Mouse (Mus musculus): ENCODE measurements around the gene Krt15. TPM values are rescaled to one million over a fixed set of nuclear protein-coding genes. Genes with fewer than 3 reads are reported as not detected.
A peak's percentile ranks its signal among the peaks of the same experiment; 100 is the strongest.

Krt15 gene
- polyA plus RNA-seq (2011; ENCODE audit: insufficient read depth, insufficient read length, low replicate concordance, missing spikeins): not detected in 2 replicates

DNA sequence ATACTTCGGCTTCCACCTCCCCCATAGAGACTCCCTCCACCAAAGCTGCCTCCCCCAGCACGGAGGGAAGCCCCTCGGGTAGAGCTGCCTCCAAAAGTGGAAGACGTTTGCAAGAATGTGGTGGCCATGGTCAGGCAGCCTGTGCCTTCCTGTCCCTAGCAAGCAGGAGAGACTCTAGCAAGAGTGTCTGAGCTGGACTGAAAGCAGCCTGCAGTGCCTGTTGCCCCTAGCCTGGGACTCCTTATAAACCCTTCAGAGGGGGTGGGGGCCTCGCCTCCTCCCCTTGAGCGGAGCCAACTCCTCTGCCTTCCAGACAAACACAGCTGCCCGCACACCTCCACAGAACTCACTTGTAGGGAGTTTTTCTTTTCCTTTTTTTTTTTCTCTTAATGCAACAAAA is at the start of gene Krt15:
Krt15 (minus strand) TSS at position 198 of the 400 bp plus-strand sequence.
- H3K4me1 ChIP-seq (ENCODE audit: control insufficient read depth, insufficient read depth, low read length): no peaks in the 10 kb centered on the region
- 58% methylated on average over 7 of the region's 7 CpGs for WGBS
- H3K4me3 ChIP-seq (replicated peaks; ENCODE audit: control insufficient read depth, low read depth, low read length): no peak within 1 kb of the TSS
- TF ChIP-seq POLR2A (IDR thresholded peaks at IDR 0.05; ENCODE audit: borderline replicate concordance, control insufficient read depth, low read depth, low read length): no peak
- no peak for TF ChIP-seq CTCF (IDR thresholded peaks at IDR 0.05; ENCODE audit: control insufficient read depth, insufficient read depth, low read length)
- H3K27ac ChIP-seq (ENCODE audit: control insufficient read depth, insufficient read depth, low read depth, low read length, poor library complexity): no peak within 1 kb of the TSS

DNA sequence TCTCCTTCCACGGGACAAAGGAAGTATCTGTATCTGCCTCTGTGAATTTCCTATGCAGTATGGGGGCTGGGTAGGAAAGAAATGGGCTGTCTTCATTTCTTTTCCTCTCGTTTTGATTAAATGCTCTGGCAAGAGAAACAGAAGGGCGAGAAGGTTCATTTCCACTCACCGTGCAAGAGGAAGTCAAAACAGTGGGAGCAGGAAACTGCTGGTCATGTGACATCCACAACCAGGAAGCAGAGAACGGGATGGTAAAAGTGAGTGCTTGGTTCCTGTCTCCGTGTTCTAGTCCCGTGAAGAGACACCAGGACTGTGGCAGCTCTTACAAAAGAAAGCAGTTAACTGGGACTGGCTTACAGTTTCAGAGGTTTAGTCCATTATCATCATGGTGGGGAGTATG is 46.0 kb upstream of the Krt15 start:
- Histone ChIP-seq H3K4me1 (ENCODE audit: control insufficient read depth, insufficient read depth, low read length) (no peaks in the 10 kb centered on the region), H3K27ac (ENCODE audit: control insufficient read depth, insufficient read depth, low read depth, low read length, poor library complexity) (no peak overlapping the region), H3K4me3 (replicated peaks; ENCODE audit: control insufficient read depth, low read depth, low read length) (no peak overlapping the region)
- no peak for TF ChIP-seq CTCF (IDR thresholded peaks at IDR 0.05; ENCODE audit: control insufficient read depth, insufficient read depth, low read length)
- no peak for TF ChIP-seq POLR2A (IDR thresholded peaks at IDR 0.05; ENCODE audit: borderline replicate concordance, control insufficient read depth, low read depth, low read length)
- WGBS: 32% methylated on average over 7 of the region's 7 CpGs

DNA sequence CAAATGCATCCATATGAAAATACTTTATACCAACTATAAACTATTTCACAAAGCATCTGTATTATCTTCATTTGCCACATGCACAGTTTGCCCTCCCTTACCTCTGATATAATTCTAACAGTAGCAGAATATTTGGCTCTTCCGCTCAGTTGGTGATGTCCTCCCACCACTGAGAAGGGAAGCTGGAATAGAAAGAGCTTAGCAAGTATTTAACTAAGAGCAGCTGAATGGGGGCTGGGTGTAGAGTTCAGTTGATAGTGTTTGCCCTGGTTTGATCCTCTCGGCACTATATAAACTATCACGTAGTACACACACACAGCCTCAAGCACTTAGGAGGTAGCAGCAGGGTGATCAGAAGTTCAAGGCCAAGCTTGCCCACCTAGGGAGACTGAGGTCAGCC is 43.5 kb upstream of the Krt15 start:
- WGBS: 86% methylated on average over 3 of the region's 3 CpGs
- Histone ChIP-seq H3K27ac (ENCODE audit: control insufficient read depth, insufficient read depth, low read depth, low read length, poor library complexity) (no peak overlapping the region), H3K4me3 (replicated peaks; ENCODE audit: control insufficient read depth, low read depth, low read length) (no peak overlapping the region), H3K4me1 (ENCODE audit: control insufficient read depth, insufficient read depth, low read length) (no peaks in the 10 kb centered on the region)
- TF ChIP-seq POLR2A (IDR thresholded peaks at IDR 0.05; ENCODE audit: borderline replicate concordance, control insufficient read depth, low read depth, low read length) (no peak), CTCF (IDR thresholded peaks at IDR 0.05; ENCODE audit: control insufficient read depth, insufficient read depth, low read length) (no peak)

DNA sequence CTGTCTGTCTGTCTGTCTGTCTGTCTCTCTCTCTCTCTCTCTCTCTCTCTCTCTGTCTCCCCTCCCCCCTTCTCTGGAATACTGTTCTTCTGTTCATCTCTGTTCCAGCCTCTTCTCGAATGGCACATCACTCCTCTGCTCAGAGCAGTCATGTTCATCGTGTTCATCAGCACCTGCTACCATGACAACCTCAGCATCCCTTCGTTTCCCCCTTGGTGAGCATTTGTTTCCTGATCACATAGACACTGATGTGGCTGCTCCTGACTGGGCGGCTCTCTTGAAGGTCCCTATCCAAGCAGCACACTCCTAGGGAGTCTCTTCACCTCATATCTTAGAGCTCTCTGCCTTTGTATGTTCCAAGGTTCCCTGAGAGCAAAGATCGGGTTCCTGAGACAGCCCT is 42.6 kb upstream of the Krt15 start:
- TF ChIP-seq POLR2A (IDR thresholded peaks at IDR 0.05; ENCODE audit: borderline replicate concordance, control insufficient read depth, low read depth, low read length) (no peak), CTCF (IDR thresholded peaks at IDR 0.05; ENCODE audit: control insufficient read depth, insufficient read depth, low read length) (no peak)
- H3K4me1 ChIP-seq (ENCODE audit: control insufficient read depth, insufficient read depth, low read length): no peaks in the 10 kb centered on the region
- H3K4me3 ChIP-seq (replicated peaks; ENCODE audit: control insufficient read depth, low read depth, low read length): no peak overlapping the region
- no peak overlapping the region for H3K27ac ChIP-seq (ENCODE audit: control insufficient read depth, insufficient read depth, low read depth, low read length, poor library complexity)
- 66% methylated on average over 5 of the region's 5 CpGs for WGBS

DNA sequence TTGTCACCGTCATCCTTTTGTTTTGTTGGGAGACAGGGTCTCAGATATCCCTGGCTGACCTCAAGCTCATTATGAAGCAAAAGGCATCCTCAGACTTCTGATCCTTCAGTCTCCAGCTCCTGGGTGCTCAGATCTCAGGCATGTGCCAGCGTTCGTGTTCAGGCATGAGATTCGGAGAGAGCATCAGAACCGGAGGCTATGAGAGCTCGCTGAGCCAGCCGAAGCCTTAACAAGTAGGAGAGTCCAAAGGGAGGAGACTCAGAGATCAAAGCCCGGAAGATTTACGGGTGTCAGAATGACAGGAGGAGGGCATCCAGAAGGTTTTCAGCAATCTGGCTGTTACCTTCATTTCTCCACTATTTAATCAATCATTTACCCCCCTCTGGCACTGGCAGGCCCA is 41.1 kb upstream of the Krt15 start:
- 55% methylated on average over 9 of the region's 9 CpGs for WGBS
- Histone ChIP-seq H3K4me1 (ENCODE audit: control insufficient read depth, insufficient read depth, low read length) (no peaks in the 10 kb centered on the region), H3K27ac (ENCODE audit: control insufficient read depth, insufficient read depth, low read depth, low read length, poor library complexity) (no peak overlapping the region), H3K4me3 (replicated peaks; ENCODE audit: control insufficient read depth, low read depth, low read length) (no peak overlapping the region)
- no peak for TF ChIP-seq CTCF (IDR thresholded peaks at IDR 0.05; ENCODE audit: control insufficient read depth, insufficient read depth, low read length)

DNA sequence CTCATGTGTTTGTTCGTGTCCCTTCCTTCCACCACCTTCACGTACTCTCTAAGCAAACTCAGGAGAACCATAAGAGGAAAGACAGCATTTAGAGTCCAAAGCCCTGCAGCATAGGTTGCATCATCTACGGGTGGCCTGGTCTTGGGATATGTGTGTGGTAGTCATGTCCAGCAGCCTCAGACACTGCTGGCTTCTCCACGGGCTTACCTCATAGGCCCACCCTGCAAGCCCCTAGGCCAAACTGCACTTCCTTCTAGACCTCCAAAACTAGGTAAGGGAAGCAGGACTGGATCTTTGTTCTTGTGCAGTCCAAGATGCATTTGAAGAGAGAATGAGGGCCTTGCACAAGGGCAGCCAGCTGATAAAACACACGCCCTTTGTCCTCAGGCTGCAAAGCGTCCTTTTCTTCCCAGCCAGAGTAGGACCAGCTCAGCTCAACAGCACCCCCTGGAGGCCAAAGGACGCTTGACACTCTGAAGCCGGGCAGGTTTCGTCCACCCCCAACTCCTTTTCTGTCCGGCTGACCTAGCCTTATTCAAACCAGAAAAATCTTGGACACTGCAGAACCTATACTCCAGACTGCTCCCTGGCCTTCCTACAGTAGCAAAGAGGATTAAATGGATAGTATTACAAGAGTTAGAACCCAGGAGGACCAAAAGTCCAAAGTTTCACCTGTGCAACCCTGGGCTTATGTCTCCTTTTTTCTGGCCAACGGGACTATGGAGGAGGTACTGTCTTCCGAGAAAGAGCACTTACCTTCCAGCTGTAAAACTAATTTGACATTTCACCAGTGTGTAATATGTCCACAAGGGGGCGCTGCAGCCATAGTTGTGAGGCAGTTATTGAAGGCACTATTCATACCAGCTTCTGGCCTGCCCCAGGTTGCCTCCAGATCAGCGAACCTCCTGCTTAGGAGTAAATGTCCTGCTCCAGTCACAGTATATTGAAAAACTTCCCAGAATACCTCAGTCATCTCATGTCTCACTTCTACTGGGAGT is 33.3 kb upstream of the Krt15 start:
- Histone ChIP-seq H3K4me1 (ENCODE audit: control insufficient read depth, insufficient read depth, low read length) (no peaks in the 10 kb centered on the region), H3K27ac (ENCODE audit: control insufficient read depth, insufficient read depth, low read depth, low read length, poor library complexity) (no peak overlapping the region), H3K4me3 (replicated peaks; ENCODE audit: control insufficient read depth, low read depth, low read length) (no peak overlapping the region)
- WGBS: 32% methylated on average over 14 of the region's 14 CpGs
- TF ChIP-seq POLR2A (IDR thresholded peaks at IDR 0.05; ENCODE audit: borderline replicate concordance, control insufficient read depth, low read depth, low read length): no peak
- TF ChIP-seq CTCF (IDR thresholded peaks at IDR 0.05; ENCODE audit: control insufficient read depth, insufficient read depth, low read length): peak; percentile 82

DNA sequence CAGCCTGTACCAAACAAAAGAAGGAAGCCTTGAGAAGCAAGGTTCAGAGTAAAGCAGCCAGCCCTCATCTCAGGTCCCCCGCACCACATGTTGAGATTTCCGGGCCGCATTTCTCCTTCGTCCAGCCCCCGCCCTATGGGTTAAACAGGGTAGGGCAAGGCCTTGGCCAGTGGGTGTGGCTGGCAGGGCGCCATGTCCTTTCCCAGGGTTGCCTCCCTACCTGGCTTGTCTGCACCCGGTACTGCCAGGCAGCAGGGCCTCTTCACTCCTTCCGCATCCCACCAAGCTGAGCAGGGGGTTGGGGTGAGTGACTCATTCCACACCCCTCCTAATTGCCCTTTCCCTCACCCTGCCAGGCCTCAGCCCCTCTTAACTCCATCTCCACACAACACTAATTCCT is 32.3 kb upstream of the Krt15 start:
- Histone ChIP-seq H3K27ac (ENCODE audit: control insufficient read depth, insufficient read depth, low read depth, low read length, poor library complexity) (no peak overlapping the region), H3K4me3 (replicated peaks; ENCODE audit: control insufficient read depth, low read depth, low read length) (no peak overlapping the region), H3K4me1 (ENCODE audit: control insufficient read depth, insufficient read depth, low read length) (no peaks in the 10 kb centered on the region)
- 74% methylated on average over 8 of the region's 8 CpGs for WGBS
- TF ChIP-seq CTCF (IDR thresholded peaks at IDR 0.05; ENCODE audit: control insufficient read depth, insufficient read depth, low read length): no peak
- TF ChIP-seq POLR2A (IDR thresholded peaks at IDR 0.05; ENCODE audit: borderline replicate concordance, control insufficient read depth, low read depth, low read length): no peak

DNA sequence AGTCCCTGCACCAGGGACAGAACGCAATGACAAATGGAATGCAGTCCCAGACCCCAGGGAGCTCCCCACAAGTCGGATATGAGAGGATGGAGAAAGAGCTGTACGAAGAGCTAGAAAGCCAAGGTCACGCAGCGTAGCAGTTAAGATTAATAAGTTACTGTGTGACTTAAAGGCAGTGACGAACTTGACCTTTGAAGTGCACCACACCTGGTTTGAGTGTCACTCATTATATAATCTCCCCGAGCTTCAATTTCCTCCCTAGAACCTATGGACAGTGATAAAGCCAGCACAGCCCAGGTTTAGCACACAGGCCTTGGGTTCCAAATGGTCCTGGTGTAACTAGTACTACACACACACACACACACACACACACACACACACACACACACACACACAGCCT is 28.7 kb upstream of the Krt15 start:
- no peaks in the 10 kb centered on the region for H3K4me1 ChIP-seq (ENCODE audit: control insufficient read depth, insufficient read depth, low read length)
- H3K27ac ChIP-seq (ENCODE audit: control insufficient read depth, insufficient read depth, low read depth, low read length, poor library complexity): no peak overlapping the region
- H3K4me3 ChIP-seq (replicated peaks; ENCODE audit: control insufficient read depth, low read depth, low read length): no peak overlapping the region
- WGBS: 67% methylated on average over 7 of the region's 7 CpGs
- TF ChIP-seq POLR2A (IDR thresholded peaks at IDR 0.05; ENCODE audit: borderline replicate concordance, control insufficient read depth, low read depth, low read length): no peak
- no peak for TF ChIP-seq CTCF (IDR thresholded peaks at IDR 0.05; ENCODE audit: control insufficient read depth, insufficient read depth, low read length)
